Mouse (Mus musculus): ENCODE data around the gene Crtc2. TPM values are rescaled to one million over a fixed set of nuclear protein-coding genes. Genes with fewer than 3 reads are reported as not detected.

The Crtc2 gene
- polyA plus RNA-seq (2015; fragmentation: Nextera tagmentation; extraction: Ambion mirVana) = 12.3 and 13.6 TPM in 2 replicates

DNA sequence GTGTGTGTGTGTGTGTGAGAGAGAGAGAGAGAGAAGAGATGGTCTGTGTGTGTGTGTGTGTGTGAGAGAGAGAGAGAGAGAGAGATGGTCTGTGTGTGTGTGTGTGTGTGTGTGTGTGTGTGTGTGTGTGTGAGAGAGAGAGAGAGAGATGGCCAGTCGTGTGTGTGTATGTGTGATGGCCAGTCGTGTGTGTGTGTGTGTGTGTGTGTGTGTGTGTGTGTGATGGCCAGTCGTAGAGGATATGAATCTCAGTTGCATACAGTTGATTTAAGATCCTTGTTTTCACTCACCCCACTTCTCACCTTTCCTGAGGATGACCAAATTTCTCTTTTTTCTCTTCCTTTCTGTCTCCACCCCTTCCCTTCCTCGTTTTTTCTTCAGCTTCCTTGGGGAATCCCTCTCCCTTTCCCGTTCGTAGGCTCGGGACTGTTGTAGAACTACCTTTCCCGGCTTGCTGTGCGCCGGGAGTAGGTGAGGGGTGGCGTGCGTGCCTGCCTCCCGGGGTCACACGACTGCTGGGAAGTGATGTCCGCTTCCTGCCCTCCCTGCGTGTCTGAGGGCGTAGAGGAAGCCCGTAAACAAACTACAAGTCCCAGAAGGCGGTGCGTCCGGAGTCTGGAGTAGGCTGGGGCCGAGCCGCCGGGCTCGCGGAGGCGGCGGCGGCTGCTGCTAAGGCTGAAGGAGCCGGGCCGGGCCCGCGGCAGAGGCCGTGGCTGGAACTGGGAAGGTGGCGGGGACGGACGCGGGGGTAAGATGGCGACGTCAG, at the start of gene Crtc2:
Crtc2 (plus strand) TSS at position 511 of the 766 bp plus-strand sequence.
- Histone ChIP-seq H3K27ac (replicated peaks) (peak within 1 kb of the TSS; percentile 93), H3K4me1 (peaks cover 36% of the 10 kb centered on the region), H3K36me3 (peaks cover 49% of the 10 kb centered on the region), H3K4me3 (peak within 1 kb of the TSS; percentile 97), H3K27me3 (replicated peaks) (no peaks in the 10 kb centered on the region), H3K9me3 (no peaks in the 10 kb centered on the region), H3K9ac (peak within 1 kb of the TSS; percentile 97), H3K4me2 (peak within 1 kb of the TSS; percentile 89)
- ATAC-seq (ENCODE audit: extremely low read depth, insufficient number of reproducible peaks, low FRiP score, low TSS enrichment) = peak; percentile 95
- 2% methylated on average over 40 of the region's 40 CpGs for WGBS

- H3K27me3 ChIP-seq (replicated peaks) = no peaks in the 10 kb centered on the region
- no peak for ATAC-seq (ENCODE audit: extremely low read depth, insufficient number of reproducible peaks, low FRiP score, low TSS enrichment)
- WGBS = 95% methylated on average over 2 of the region's 2 CpGs
- peaks cover 12% of the 10 kb centered on the region for H3K4me1 ChIP-seq
- no peak overlapping the region for H3K4me3 ChIP-seq
- H3K27ac ChIP-seq (replicated peaks) = no peak overlapping the region
- no peak overlapping the region for H3K4me2 ChIP-seq
- H3K9me3 ChIP-seq = no peaks in the 10 kb centered on the region
- peaks cover 29% of the 10 kb centered on the region for H3K36me3 ChIP-seq
- H3K9ac ChIP-seq = no peak overlapping the region
These were observed 49.4 kb upstream of the Crtc2 start for GRCm38 (mm10) chr3:90204582-90204981.

GRCm38 (mm10) chr3:90208662-90209061, 45.3 kb upstream of the Crtc2 start:
- ATAC-seq (ENCODE audit: extremely low read depth, insufficient number of reproducible peaks, low FRiP score, low TSS enrichment) = no peak
- Histone ChIP-seq H3K36me3 (peaks cover 60% of the 10 kb centered on the region), H3K27ac (replicated peaks) (peak overlapping the region; percentile 21)

DNA sequence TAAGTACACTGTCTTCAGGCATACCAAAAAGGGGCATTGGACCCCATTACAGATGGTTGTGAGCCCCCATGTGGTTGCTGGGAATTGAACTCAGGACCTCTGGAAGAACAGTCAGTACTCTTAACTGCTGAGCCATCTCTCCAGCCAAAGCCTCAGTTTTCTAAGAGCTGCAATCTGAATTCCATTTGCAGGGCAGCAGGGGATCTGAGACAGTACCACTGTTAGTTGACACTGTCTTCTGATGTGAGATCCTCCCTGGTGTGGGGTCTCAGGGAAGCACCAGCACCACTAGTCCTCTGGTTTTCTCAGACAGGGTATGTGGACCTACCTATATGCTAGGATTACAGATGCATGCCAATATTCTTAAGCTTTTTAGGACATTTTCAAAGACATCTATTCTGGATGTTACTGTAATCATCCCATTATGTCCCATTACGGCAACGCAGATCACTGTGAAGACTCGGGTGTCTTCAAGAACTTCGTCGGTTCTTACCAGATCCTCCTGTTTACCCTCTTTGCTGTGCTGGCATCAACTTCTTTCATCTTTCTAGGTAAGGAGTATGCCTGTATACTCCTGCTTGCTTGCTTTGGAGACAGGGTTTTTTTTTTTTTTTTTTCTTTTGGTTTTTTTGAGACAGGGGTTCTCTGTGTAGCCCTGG, 43.9 kb upstream of the Crtc2 start:
- Histone ChIP-seq H3K9ac (no peak overlapping the region), H3K27me3 (replicated peaks) (no peaks in the 10 kb centered on the region), H3K4me2 (no peak overlapping the region), H3K4me3 (no peak overlapping the region), H3K4me1 (peaks cover 44% of the 10 kb centered on the region), H3K9me3 (no peaks in the 10 kb centered on the region), H3K27ac (replicated peaks) (no peak overlapping the region), H3K36me3 (peaks cover 60% of the 10 kb centered on the region)
- 87% methylated on average over 5 of the region's 5 CpGs for WGBS
- ATAC-seq (ENCODE audit: extremely low read depth, insufficient number of reproducible peaks, low FRiP score, low TSS enrichment) = no peak

More at GRCm38 (mm10) chr3:90208662-90209061, 45.3 kb upstream of the Crtc2 start:
- no peaks in the 10 kb centered on the region for H3K9me3 ChIP-seq
- H3K9ac ChIP-seq = no peak overlapping the region
- H3K4me1 ChIP-seq = peaks cover 40% of the 10 kb centered on the region
- 72% methylated on average over 2 of the region's 2 CpGs for WGBS
- no peak overlapping the region for H3K4me3 ChIP-seq
- no peak overlapping the region for H3K4me2 ChIP-seq
- H3K27me3 ChIP-seq (replicated peaks) = no peaks in the 10 kb centered on the region

GRCm38 (mm10) chr3:90211475-90212398, 42.2 kb upstream of the Crtc2 start:
- no peak for ATAC-seq (ENCODE audit: extremely low read depth, insufficient number of reproducible peaks, low FRiP score, low TSS enrichment)
- Histone ChIP-seq H3K4me1 (peaks cover 44% of the 10 kb centered on the region), H3K4me2 (peak overlapping the region; percentile 95), H3K27me3 (replicated peaks) (no peaks in the 10 kb centered on the region), H3K27ac (replicated peaks) (no peak overlapping the region; the same call in 1 of the 2 replicates), H3K9ac (peak overlapping the region; percentile 97), H3K36me3 (peaks cover 56% of the 10 kb centered on the region), H3K9me3 (no peaks in the 10 kb centered on the region), H3K4me3 (peak overlapping the region; percentile 81)
- WGBS = 64% methylated on average over 13 of the region's 13 CpGs

- H3K4me3 ChIP-seq = peak overlapping the region; percentile 81
- H3K9me3 ChIP-seq = no peaks in the 10 kb centered on the region
- H3K36me3 ChIP-seq = peaks cover 49% of the 10 kb centered on the region
- H3K27ac ChIP-seq (replicated peaks) = peak overlapping the region; percentile 91; the same call in 1 of the 2 replicates
- no peak for ATAC-seq (ENCODE audit: extremely low read depth, insufficient number of reproducible peaks, low FRiP score, low TSS enrichment)
- peak overlapping the region; percentile 95 for H3K4me2 ChIP-seq
- H3K27me3 ChIP-seq (replicated peaks) = no peaks in the 10 kb centered on the region
- 9% methylated on average over 5 of the region's 5 CpGs for WGBS
- H3K4me1 ChIP-seq = peaks cover 44% of the 10 kb centered on the region
- peak overlapping the region; percentile 97 for H3K9ac ChIP-seq
These were observed 41.2 kb upstream of the Crtc2 start for GRCm38 (mm10) chr3:90212723-90213122.

GRCm38 (mm10) chr3:90213377-90213866, 40.5 kb upstream of the Crtc2 start, which contains the start of the genes Rps27 and Rab13:
Gene Rps27 (minus strand): TSS chr3:90213651.
Gene Rab13 (plus strand): TSS chr3:90213695.
- H3K27ac ChIP-seq (replicated peaks) = peak within 1 kb of the TSS; percentile 91
- peaks cover 42% of the 10 kb centered on the region for H3K36me3 ChIP-seq
- peak within 1 kb of the TSS; percentile 81 for H3K4me3 ChIP-seq
- H3K9me3 ChIP-seq = no peaks in the 10 kb centered on the region
- H3K27me3 ChIP-seq (replicated peaks) = no peaks in the 10 kb centered on the region
- WGBS = under 1% methylated on average over 42 of the region's 42 CpGs
- H3K4me1 ChIP-seq = peaks cover 44% of the 10 kb centered on the region
- H3K4me2 ChIP-seq = peak within 1 kb of the TSS; percentile 95
- H3K9ac ChIP-seq = peak within 1 kb of the TSS; percentile 97
- ATAC-seq (ENCODE audit: extremely low read depth, insufficient number of reproducible peaks, low FRiP score, low TSS enrichment) = peak; percentile 81

DNA sequence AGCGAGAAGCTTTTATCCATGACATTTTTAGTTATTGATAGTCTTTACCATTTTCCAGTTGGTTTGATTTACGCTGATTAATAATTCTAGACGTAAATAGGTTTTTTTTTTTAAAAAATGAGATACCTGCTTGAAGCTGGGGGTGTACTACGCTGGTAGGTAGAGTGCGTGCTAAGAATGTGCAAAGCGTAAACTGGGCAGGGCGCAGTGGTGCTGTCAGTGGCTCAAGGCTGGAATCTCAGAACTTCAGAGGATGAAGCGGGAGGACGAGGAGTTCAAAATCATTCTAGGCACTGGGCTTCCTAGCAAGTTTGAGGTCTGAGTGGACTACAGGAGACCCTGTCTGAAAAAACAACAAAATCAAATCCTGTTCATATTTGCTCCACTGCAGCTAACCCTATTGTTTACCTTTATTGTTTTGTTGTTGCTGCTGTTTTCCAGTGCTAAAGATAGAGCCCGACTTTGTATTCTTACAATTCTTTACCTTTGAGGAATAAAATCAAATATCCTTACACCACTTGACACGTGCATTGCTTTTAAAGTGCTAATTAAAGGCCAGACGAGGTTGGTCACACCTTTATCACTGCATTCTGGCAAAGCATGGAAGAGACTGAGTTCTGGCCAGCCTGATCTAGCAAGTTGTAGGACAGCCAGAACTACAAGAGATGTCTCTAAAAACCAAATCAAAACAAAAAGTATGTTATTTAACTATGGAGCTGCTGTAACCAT, 39.8 kb upstream of the Crtc2 start:
- no peaks in the 10 kb centered on the region for H3K9me3 ChIP-seq
- H3K27me3 ChIP-seq (replicated peaks) = no peaks in the 10 kb centered on the region
- H3K4me2 ChIP-seq = peak overlapping the region; percentile 95
- H3K4me1 ChIP-seq = peaks cover 37% of the 10 kb centered on the region
- H3K27ac ChIP-seq (replicated peaks) = peak overlapping the region; percentile 91
- no peak for ATAC-seq (ENCODE audit: extremely low read depth, insufficient number of reproducible peaks, low FRiP score, low TSS enrichment)
- peak overlapping the region; percentile 71 for H3K9ac ChIP-seq
- H3K4me3 ChIP-seq = peak overlapping the region; percentile 81
- 11% methylated on average over 12 of the region's 12 CpGs for WGBS
- H3K36me3 ChIP-seq = peaks cover 35% of the 10 kb centered on the region

DNA sequence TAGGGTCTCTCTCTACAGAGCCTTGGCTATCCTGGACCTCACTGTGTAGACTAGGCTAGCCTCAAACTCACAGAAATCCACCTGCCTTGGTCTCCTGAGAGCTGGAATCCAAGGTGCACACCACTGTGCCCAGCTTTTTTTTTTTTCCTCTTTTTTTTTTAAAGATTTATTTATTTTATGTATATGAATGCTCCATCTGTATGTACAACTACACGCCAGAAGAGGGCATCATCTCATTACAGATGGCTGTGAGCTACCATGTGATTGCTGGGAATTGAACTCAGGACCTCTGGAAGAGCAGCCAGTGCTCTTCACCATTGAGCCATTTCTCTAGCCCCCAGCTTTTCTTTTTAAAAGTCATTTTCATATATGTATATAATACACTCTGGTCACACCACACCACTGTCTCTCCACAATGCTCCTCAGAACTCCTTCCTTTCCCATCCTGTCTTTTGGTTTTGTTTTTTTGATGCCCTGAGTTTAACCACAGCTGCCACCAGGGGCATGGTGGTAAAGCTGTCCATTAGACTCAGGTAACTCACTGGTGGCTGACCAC, 38.1 kb upstream of the Crtc2 start:
- Histone ChIP-seq H3K9me3 (no peaks in the 10 kb centered on the region), H3K4me3 (no peak overlapping the region), H3K4me2 (no peak overlapping the region)

GRCm38 (mm10) chr3:90220088-90220487, 33.9 kb upstream of the Crtc2 start:
- Histone ChIP-seq H3K9ac (peak overlapping the region; percentile 88), H3K27ac (replicated peaks) (peak overlapping the region; percentile 92), H3K4me1 (peaks cover 32% of the 10 kb centered on the region), H3K9me3 (no peaks in the 10 kb centered on the region), H3K4me2 (peak overlapping the region; percentile 82), H3K27me3 (replicated peaks) (no peaks in the 10 kb centered on the region), H3K36me3 (peaks cover 16% of the 10 kb centered on the region), H3K4me3 (peak overlapping the region; percentile 67)
- no peak for ATAC-seq (ENCODE audit: extremely low read depth, insufficient number of reproducible peaks, low FRiP score, low TSS enrichment)
- 18% methylated on average over 6 of the region's 6 CpGs for WGBS

More for the DNA sequence above, 38.1 kb upstream of the Crtc2 start:
- H3K27ac ChIP-seq (replicated peaks) = no peak overlapping the region
- ATAC-seq (ENCODE audit: extremely low read depth, insufficient number of reproducible peaks, low FRiP score, low TSS enrichment) = no peak
- peaks cover 17% of the 10 kb centered on the region for H3K36me3 ChIP-seq
- 35% methylated on average over 1 of the region's 1 CpGs for WGBS
- H3K27me3 ChIP-seq (replicated peaks) = no peaks in the 10 kb centered on the region
- no peak overlapping the region for H3K9ac ChIP-seq
- peaks cover 31% of the 10 kb centered on the region for H3K4me1 ChIP-seq

All from heart, embryonic 13.5 days (tissue).